Mouse (Mus musculus) heart, postnatal 0 days (tissue): ENCODE measurements around the gene Tex14. TPM values are rescaled to one million over a fixed set of nuclear protein-coding genes. Genes with fewer than 3 reads are reported as not detected.

Experiments
- ATAC-seq: fragments of 200-750 bp; cut with Nextera tagmentation; 2 replicates; pipeline ENCODE4 v1.8.0; 2017; ENCODE audit warnings: low read depth, moderate number of reproducible peaks, moderate library complexity; ENCODE audit not compliant: insufficient read depth
- DNase-seq: peaks from one replicate; pipeline ENCODE4 v3.0.0-alpha.2; 2016; ENCODE audit warnings: low spot score
- H3K27ac ChIP-seq: fragments of 300-500 bp; sonication (generic); 2 replicates; pipeline ENCODE4 v1.5.1; 2014; ENCODE audit warnings: low read depth, mild to moderate bottlenecking
- H3K27me3 ChIP-seq: fragments of 300-500 bp; sonication (generic); 2 replicates; pipeline ENCODE4 v1.6.1; 2014; ENCODE audit warnings: low read length, mixed read lengths; ENCODE audit not compliant: control insufficient read depth, insufficient read depth
- H3K36me3 ChIP-seq: fragments of 300-500 bp; sonication (generic); replicated peaks from 2 replicates; pipeline ENCODE4 v1.6.1; 2014; ENCODE audit warnings: low read length, mixed read lengths; ENCODE audit not compliant: control insufficient read depth, insufficient read depth
- H3K4me1 ChIP-seq: fragments of 300-500 bp; sonication (generic); 2 replicates; pipeline ENCODE4 v1.6.1; 2014; ENCODE audit warnings: antibody characterized with exemption; ENCODE audit not compliant: control insufficient read depth, insufficient read depth
- H3K4me2 ChIP-seq: fragments of 300-500 bp; sonication (generic); 2 replicates; pipeline ENCODE4 v1.6.1; 2014; ENCODE audit warnings: low read depth, mild to moderate bottlenecking, low read length, moderate library complexity
- H3K4me3 ChIP-seq: fragments of 300-500 bp; sonication (generic); 2 replicates; pipeline ENCODE4 v1.5.1; 2014; ENCODE audit warnings: low read depth, low read length
- H3K9ac ChIP-seq: fragments of 300-500 bp; sonication (generic); replicated peaks from 2 replicates; pipeline ENCODE4 v1.6.1; 2014; ENCODE audit warnings: low read depth, low read length, mixed read lengths
- H3K9me3 ChIP-seq: fragments of 300-500 bp; sonication (generic); replicated peaks from 2 replicates; pipeline ENCODE4 v1.6.1; 2016; ENCODE audit warnings: low read length; ENCODE audit not compliant: control insufficient read depth
- CTCF ChIP-seq: IDR thresholded peaks from 2 replicates; pipeline ENCODE4 v1.5.1; 2016; ENCODE audit warnings: antibody characterized with exemption, control low read depth, low read depth
- EP300 ChIP-seq: IDR thresholded peaks from 2 replicates; pipeline ENCODE4 v1.6.1; 2016; ENCODE audit warnings: antibody characterized with exemption, low read depth
- WGBS: fragments of 180-500 bp; shearing (Covaris S2); extraction: QIAGEN DNeasy Blood & Tissue Kit; methylation state at CpG from one replicate; pipeline ENCODE4 v1.1.7; 2014; 5-methylcytosine and 5-hydroxymethylcytosine counted together
- polyA plus RNA-seq: library from polyadenylated mRNA; unstranded; fragments of >200 nt; fragmentation: Nextera tagmentation; extraction: Ambion mirVana; gene quantifications from 2 replicates; pipeline ENCODE4 v1.2.1, GENCODE M21; 2015
- total RNA-seq: library from RNA; depleted of rRNA; stranded (reverse); fragments of >200 nt; gene quantifications from 2 replicates; pipeline ENCODE4 v1.2.3, GENCODE M21; 2014; ENCODE audit warnings: low replicate concordance

The Tex14 gene
- total and polyA plus RNA-seq, 2 experiments from 2014 or later, result 0.22 to 0.46 TPM

- Histone ChIP-seq H3K27ac (no peak overlapping the region), H3K9me3 (no peaks in the 10 kb centered on the region), H3K4me3 (no peak overlapping the region), H3K4me1 (peaks cover 42% of the 10 kb centered on the region), H3K9ac (no peak overlapping the region), H3K27me3 (no peaks in the 10 kb centered on the region), H3K36me3 (no peaks in the 10 kb centered on the region), H3K4me2 (no peak overlapping the region)
- ATAC-seq (no peak), DNase-seq (no peak)
- TF ChIP-seq EP300, result no peak
- no peak for TF ChIP-seq CTCF
- WGBS, result 64% methylated on average over 7 of the region's 7 CpGs
Measured at GRCm38 (mm10) chr11:87573751-87574150, 168.9 kb downstream of the Tex14 start.

- TF ChIP-seq CTCF, result no peak
- TF ChIP-seq EP300, result no peak
- H3K4me2 ChIP-seq, result no peak overlapping the region
- no peaks in the 10 kb centered on the region for H3K36me3 ChIP-seq
- H3K9ac ChIP-seq, result no peak overlapping the region
- no peak overlapping the region for H3K4me3 ChIP-seq
- H3K9me3 ChIP-seq, result no peaks in the 10 kb centered on the region
- H3K4me1 ChIP-seq, result peaks cover 43% of the 10 kb centered on the region
- DNase-seq (no peak), ATAC-seq (no peak)
- no peak overlapping the region for H3K27ac ChIP-seq
- H3K27me3 ChIP-seq, result no peaks in the 10 kb centered on the region
- WGBS, result 54% methylated on average over 21 of the region's 21 CpGs
Measured at GRCm38 (mm10) chr11:87574520-87575180, 169.8 kb downstream of the Tex14 start.

- Histone ChIP-seq H3K9ac (peak overlapping the region; percentile 63; the same call in 1 of the 2 replicates), H3K4me1 (peaks cover 22% of the 10 kb centered on the region), H3K27ac (peak overlapping the region; percentile 84), H3K4me2 (peak overlapping the region; percentile 74), H3K27me3 (no peaks in the 10 kb centered on the region), H3K36me3 (no peaks in the 10 kb centered on the region), H3K4me3 (peak overlapping the region; percentile 52), H3K9me3 (no peaks in the 10 kb centered on the region)
- 36% methylated on average over 6 of the region's 6 CpGs for WGBS
- ATAC-seq (no peak), DNase-seq (no peak)
- no peak for TF ChIP-seq CTCF
- TF ChIP-seq EP300, result no peak
Measured at GRCm38 (mm10) chr11:87577601-87578248, 172.9 kb downstream of the Tex14 start.

DNA sequence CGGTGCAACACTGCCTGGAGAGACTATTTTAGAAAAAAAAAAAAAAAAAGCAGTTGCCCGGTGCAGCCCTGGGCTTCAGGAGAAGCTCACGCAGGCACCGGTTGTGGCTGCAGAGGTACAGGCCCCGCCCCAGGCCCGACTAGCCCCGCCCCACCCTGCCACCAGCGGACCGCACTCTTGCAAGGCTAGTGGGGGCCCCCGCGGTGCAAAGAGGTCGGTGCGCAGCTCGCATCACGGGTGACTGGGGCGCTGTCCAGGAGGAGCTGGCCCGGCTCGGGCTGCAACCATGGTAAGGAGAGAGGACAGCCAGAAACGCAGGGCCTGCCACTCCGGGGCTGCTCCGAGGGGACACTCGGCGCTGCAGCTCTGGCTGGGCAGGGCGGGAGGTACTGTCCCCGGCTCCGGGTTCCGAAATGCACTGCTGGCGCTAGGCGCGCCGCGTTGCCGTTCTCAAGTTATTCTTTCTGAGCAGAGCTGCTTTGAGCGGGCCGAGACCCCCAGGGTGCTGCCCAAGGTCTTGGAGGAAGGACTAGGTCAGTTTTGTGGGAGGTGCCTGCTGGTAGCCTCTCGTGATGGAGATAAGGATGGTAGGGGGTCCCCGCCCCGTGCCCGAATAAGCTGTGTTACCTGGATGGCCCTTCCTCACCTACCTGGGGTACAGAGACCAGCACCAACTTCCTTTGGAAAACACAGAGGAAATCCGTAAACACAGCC, 173.5 kb downstream of the Tex14 start:
- Histone ChIP-seq H3K9ac (peak overlapping the region; percentile 63), H3K27me3 (no peaks in the 10 kb centered on the region), H3K4me1 (peaks cover 22% of the 10 kb centered on the region), H3K36me3 (no peaks in the 10 kb centered on the region), H3K27ac (peak overlapping the region; percentile 84), H3K4me2 (peak overlapping the region; percentile 74), H3K4me3 (peak overlapping the region; percentile 52), H3K9me3 (no peaks in the 10 kb centered on the region)
- peak; percentile 78 for ATAC-seq
- 1% methylated on average over 39 of the region's 40 CpGs for WGBS
- no peak for TF ChIP-seq CTCF
- TF ChIP-seq EP300, result no peak
- DNase-seq, result no peak

DNA sequence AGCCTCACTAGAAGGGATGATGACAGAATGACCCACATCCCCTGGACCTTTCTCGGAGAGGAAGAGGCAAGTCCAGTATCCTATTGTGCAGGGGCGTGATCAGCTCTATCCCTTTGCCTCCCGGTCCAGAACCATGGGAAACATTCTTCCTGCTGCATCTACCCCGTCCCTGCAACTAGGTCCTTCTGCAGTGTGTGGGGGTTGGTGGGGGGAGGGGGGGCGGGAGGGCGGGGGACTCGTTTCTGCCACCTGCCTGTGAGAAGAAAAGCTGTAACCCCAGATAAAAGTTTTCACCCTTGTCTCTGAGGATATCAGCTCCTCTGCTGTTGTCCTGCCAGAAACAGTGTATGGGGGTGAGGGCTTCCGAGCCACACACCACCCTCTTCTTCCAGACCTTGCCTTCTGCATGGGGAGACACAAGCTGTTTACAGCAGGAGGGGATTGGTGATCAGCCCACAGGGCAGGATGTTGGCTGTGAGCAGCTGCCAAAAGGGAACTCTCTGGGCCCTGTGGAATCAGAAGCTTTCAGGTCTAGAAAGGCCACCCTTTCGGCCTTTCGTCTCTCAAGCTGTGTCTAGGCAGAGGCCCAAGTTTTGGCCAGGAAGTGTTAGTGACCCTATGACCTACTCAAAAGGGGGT, 174.2 kb downstream of the Tex14 start:
- H3K9ac ChIP-seq, result peak overlapping the region; percentile 63; the same call in 1 of the 2 replicates

More for the DNA sequence above, 174.2 kb downstream of the Tex14 start:
- peak overlapping the region; percentile 74 for H3K4me2 ChIP-seq
- peak overlapping the region; percentile 84 for H3K27ac ChIP-seq
- ATAC-seq (peak; percentile 45), DNase-seq (no peak)
- H3K4me3 ChIP-seq, result peak overlapping the region; percentile 52
- H3K9me3 ChIP-seq, result no peaks in the 10 kb centered on the region
- TF ChIP-seq CTCF, result no peak
- no peak for TF ChIP-seq EP300
- H3K36me3 ChIP-seq, result no peaks in the 10 kb centered on the region
- peaks cover 23% of the 10 kb centered on the region for H3K4me1 ChIP-seq
- 22% methylated on average over 10 of the region's 10 CpGs for WGBS
- no peaks in the 10 kb centered on the region for H3K27me3 ChIP-seq
